Mouse (Mus musculus): ENCODE results near the gene Zfp282.

The Zfp282 gene

DNA sequence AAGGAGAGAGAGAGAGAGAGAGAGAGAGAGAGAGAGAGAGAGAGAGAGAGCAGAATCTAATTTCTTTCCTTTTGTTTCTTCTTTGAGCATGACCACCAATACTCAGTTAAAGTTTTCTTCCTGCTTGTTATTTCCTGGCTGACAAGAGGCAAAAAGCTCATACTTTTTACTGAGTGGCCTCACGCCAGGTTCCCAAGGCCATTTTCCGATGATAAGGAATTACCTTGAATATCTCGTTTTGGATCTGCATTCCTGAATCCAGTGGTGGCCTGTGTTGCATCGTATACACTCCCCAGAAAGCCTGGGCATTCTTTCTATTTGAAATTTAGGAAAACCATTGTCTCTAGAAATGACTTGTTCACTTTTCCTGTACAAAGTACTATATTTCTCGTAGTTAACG lies 22.4 kb downstream of the Zfp282 start:
- DNase-seq (ENCODE audit: low spot score in 2 of 2), result no peak

- DNase-seq (ENCODE audit: low spot score in 2 of 2), result no peak
These were observed 26.6 kb downstream of the Zfp282 start for GRCm38 (mm10) chr6:47903587-47903986.

- no peak for DNase-seq (ENCODE audit: low spot score in 2 of 2)
These were observed 27.4 kb downstream of the Zfp282 start for GRCm38 (mm10) chr6:47904361-47904760.

DNA sequence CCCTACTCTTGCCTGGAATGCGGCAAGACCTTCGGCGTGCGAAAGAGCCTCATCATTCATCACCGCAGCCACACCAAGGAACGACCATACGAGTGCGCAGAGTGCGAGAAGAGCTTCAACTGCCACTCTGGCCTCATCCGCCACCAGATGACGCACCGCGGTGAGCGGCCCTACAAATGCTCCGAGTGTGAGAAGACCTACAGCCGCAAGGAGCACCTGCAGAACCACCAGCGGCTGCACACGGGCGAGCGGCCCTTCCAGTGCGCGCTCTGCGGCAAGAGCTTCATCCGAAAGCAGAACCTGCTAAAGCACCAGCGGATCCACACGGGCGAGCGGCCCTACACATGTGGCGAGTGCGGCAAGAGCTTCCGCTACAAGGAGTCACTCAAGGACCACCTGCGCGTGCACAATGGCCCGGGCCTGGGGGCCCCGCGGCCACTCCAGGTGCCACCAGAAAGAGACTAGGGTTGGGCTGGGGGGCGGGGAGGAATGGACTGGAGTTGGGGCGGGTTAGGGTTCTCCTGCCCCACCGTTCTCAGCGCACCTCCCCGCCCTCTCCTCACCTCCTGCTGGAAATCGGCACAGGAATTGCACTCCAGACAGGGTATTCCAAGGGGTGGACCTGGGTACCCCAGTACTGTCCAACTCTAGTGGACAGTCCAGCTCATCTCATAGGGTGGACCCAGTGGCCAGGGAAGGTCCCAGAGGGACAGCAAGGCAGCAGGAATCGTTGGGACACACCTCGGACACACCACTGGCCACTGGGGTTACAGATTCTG lies 28.1 kb downstream of the Zfp282 start:
- DNase-seq (ENCODE audit: low spot score in 2 of 2), result no peak

- no peak for DNase-seq (ENCODE audit: low spot score in 2 of 2)
These were observed 29.3 kb downstream of the Zfp282 start for GRCm38 (mm10) chr6:47906326-47906725.

GRCm38 (mm10) chr6:47909007-47909406 lies 32.0 kb downstream of the Zfp282 start:
- no peak for DNase-seq (ENCODE audit: low spot score in 2 of 2)

- no peak for DNase-seq (ENCODE audit: low spot score in 2 of 2)
These were observed 34.6 kb downstream of the Zfp282 start for GRCm38 (mm10) chr6:47911650-47912049.

- no peak for DNase-seq (ENCODE audit: low spot score in 2 of 2)
These were observed 36.0 kb downstream of the Zfp282 start for GRCm38 (mm10) chr6:47912991-47913390.

DNA sequence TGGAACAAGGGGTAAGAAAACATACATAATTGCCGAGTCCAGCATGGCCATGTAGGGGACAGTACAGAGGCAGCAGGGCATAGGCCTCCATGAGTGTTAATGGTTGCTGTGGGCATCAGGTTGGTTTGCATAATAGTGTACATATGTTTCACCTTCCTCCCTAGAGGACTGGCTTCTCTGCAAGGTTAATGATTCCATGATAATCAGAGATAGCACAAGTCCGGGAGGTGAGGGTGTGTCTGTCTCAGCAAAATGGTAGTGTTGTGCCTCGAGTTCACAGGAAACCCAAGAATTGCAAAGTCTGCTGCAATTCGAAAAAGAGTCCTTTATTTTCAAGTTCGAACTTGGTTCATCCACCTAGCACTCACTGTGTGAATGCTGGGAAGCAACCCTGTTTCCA lies 40.0 kb downstream of the Zfp282 start:
- DNase-seq (ENCODE audit: low spot score in 2 of 2), result no peak

DNA sequence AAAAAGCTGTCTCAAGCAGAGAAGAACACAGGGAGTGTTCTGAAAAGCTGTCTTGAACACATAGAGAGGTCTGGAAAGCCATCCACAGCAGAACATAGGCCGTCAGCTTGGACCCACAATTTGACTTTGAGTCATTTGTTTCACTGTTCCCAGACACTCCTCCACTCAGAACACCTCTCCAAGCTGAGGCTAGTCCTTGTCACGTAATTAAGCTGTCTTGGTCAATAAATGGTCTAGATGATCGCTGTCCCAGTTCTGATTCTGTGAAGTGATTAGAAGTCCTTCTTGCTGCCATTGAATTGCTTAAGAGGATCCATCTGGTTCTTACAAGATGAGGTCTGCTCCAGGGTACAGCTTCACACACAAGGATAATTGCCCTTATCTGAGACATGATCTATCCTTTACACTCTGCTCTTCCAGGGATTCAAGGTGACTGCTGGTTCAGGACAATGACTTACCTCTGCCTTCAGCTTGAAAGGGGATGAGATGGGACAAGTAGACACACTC lies 41.8 kb downstream of the Zfp282 start:
- DNase-seq (ENCODE audit: low spot score in 2 of 2), result no peak

DNA sequence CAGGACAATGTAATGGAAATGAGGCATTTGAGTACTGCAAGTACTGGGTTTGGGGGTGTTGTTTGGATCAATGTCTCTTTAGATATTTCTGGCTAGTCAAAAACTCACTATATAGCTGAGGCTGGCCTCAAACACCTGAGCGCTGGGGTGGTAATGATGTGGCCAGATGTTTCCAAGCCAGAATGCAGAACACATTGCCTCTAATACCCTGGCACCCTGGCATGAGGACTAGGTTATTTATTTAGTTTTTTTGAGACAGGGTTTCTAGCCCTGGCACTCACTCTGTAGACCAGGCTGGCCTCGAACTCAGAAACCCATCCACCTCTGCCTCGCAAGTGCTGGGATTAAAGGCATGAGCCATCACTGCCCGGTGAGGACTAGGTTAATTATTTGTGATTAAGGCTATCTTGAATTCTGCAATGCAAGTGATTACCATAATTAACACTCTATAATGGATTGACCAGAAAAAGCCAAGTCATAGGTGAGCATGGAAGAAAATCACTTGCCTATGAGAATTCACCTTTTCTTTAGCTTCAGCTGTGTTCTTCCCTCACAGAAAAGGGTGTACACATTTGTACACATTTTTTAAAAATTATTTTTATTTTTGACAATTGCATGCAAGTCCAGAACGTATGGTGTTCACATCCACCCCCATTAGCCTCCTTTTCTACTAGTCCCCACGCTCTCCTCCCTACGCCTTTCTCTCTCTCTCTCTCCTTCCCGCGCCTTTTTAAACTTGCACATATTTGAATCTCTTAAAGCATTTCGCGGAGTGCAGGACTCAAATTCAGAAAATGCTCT lies 42.8 kb downstream of the Zfp282 start:
- no peak for DNase-seq (ENCODE audit: low spot score in 2 of 2)

GRCm38 (mm10) chr6:47920447-47921340 lies 43.7 kb downstream of the Zfp282 start, which contains the start of gene Zfp212:
TSS of gene Zfp212 (plus strand) at chr6:47920476.
- DNase-seq (ENCODE audit: low spot score in 2 of 2), result peak; percentile 76 to 82

DNA sequence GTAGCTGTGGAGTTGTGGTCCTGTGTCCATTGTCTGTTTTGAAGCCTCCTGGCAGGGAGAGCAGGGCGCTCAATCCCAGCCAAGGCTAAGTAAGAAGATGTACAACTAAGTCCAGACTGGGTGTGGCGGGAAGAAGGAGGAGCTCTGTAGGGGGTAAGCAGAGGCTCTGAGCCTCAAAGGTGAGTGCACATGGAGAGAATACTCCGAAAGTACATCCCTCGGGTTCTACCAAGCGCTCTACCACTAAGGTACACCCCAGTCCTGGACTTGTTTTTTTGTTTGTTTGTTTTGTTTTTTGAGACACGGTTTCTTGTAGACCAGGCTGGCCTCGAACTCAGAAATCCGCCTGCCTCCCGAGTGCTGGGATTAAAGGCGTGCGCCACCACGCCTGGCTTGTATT lies 65.5 kb downstream of the Zfp282 start:
- no peak for DNase-seq (ENCODE audit: low spot score in 2 of 2)

- DNase-seq (ENCODE audit: low spot score in 2 of 2), result peak; percentile 29 to 34
These were observed 66.2 kb downstream of the Zfp282 start for GRCm38 (mm10) chr6:47943021-47943691.

- DNase-seq (ENCODE audit: low spot score in 2 of 2), result no peak
These were observed 66.7 kb downstream of the Zfp282 start for GRCm38 (mm10) chr6:47943721-47944120.

GRCm38 (mm10) chr6:47947388-47947787 lies 70.4 kb downstream of the Zfp282 start:
- no peak for DNase-seq (ENCODE audit: low spot score in 2 of 2)

DNA sequence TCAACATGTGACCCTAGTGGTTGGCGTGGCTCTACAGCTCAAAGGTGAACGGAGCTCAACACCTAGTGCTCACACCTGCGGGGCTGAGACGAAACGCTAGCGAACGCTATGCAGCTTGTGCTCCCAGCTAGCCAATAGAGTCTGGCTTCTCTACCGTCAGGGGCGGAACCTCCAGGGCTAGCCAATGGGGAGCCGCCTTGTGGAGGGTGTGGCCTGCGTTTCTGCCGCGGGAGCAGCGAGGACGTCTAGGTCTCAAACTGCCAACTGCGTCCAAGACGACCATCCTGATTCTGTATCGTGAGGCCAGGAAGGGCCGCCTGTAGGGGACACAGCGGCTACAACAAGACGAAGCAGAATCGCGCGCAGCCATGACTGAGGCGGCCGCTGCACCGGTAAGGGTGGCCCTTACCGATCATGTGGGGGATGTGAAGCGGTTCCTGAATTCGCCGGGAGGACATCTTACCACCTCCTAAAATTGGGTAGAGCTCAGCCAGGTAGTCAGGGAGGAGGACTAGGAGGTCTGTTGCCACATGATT lies 76.3 kb downstream of the Zfp282 start, which contains the start of gene Zfp956:
Zfp956 (plus strand) TSS at position 200 of the 536 bp plus-strand sequence.
- peak; percentile 81 to 87 for DNase-seq (ENCODE audit: low spot score in 2 of 2)

DNA sequence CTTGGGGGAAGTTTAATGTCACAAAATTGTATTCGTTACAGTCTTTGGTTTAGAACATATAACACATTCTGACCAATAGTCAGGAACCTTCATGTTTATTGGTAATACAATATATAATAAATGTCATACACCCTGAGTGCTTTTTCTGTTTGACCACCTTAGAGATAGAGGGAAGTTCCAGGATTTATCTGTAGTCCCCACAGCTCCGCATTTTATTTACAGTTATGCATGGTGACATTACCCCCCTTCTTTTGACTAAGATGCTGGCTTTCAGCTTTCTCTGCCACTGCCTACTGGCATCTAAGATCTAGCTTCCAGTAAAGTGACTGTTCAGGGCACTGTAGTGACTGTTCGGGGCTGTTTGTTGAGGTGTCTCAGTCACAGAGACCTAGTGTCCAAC lies 77.4 kb downstream of the Zfp282 start:
- no peak for DNase-seq (ENCODE audit: low spot score in 2 of 2)

- no peak for DNase-seq (ENCODE audit: low spot score in 2 of 2)
These were observed 80.8 kb downstream of the Zfp282 start for GRCm38 (mm10) chr6:47957816-47958215.

Data from frontal cortex, postnatal 25 days (tissue).